Mouse (Mus musculus): ENCODE measurements around the gene Dixdc1. TPM values are rescaled to one million over a fixed set of nuclear protein-coding genes. Genes with fewer than 3 reads are reported as not detected.

Dixdc1 gene
- total and polyA plus RNA-seq, 3 experiments = 0.07 TPM; not detected in 2

GRCm38 (mm10) chr9:50752784-50753615 lies 13.7 kb upstream of the Dixdc1 start:
- H3K4me3 ChIP-seq (ENCODE audit: control insufficient read depth in 1 of 2, insufficient read depth in 1 of 2, low read depth in 2 of 2, low read length in 2 of 2) = no peak overlapping the region
- H3K9me3 ChIP-seq (replicated peaks; ENCODE audit: insufficient read depth, low read length) = no peaks in the 10 kb centered on the region
- no peak overlapping the region for H3K9ac ChIP-seq (ENCODE audit: control insufficient read depth, low read depth, low read length, poor library complexity, severe bottlenecking)
- no peaks in the 10 kb centered on the region for H3K36me3 ChIP-seq (ENCODE audit: control insufficient read depth in 1 of 2, insufficient read depth in 2 of 2, low read length in 2 of 2)
- peaks cover 3 to 7% of the 10 kb centered on the region in 2 experiments for H3K27me3 ChIP-seq (ENCODE audit: control insufficient read depth in 1 of 2, insufficient read depth in 2 of 2, low read length in 2 of 2)
- no peaks in the 10 kb centered on the region for H3K79me2 ChIP-seq (ENCODE audit: control insufficient read depth, insufficient read depth, low read length, poor library complexity)
- no peak for DNase-seq (ENCODE audit: low read depth, low spot score)
- no peaks in the 10 kb centered on the region for H3K4me1 ChIP-seq (ENCODE audit: control insufficient read depth in 1 of 2, insufficient read depth in 2 of 2, low read length in 2 of 2)
- no peak for TF ChIP-seq CHD1 (IDR thresholded peaks at IDR 0.05; ENCODE audit: low read depth, low read length)
- TF ChIP-seq ZNF384 (IDR thresholded peaks at IDR 0.05; ENCODE audit: low read depth, low read length) = no peak
- no peak overlapping the region for H3K27ac ChIP-seq (ENCODE audit: control insufficient read depth, low read depth, low read length)

GRCm38 (mm10) chr9:50752054-50752602 lies 12.8 kb upstream of the Dixdc1 start, which contains the start of gene Hspb2:
Hspb2 (minus strand) TSS chr9:50752354.
- DNase-seq (ENCODE audit: low read depth, low spot score) = no peak
- H3K4me1 ChIP-seq (ENCODE audit: control insufficient read depth in 1 of 2, insufficient read depth in 2 of 2, low read length in 2 of 2) = no peaks in the 10 kb centered on the region
- no peaks in the 10 kb centered on the region for H3K36me3 ChIP-seq (ENCODE audit: control insufficient read depth in 1 of 2, insufficient read depth in 2 of 2, low read length in 2 of 2)
- no peak within 1 kb of the TSS for H3K9ac ChIP-seq (ENCODE audit: control insufficient read depth, low read depth, low read length, poor library complexity, severe bottlenecking)
- TF ChIP-seq RCOR1 (IDR thresholded peaks at IDR 0.05; ENCODE audit: low read depth, low read length) = no peak
- no peak for TF ChIP-seq MEF2A (IDR thresholded peaks at IDR 0.05; ENCODE audit: extremely low read depth, insufficient replicate concordance, low read depth, low read length, poor library complexity, severe bottlenecking)
- no peak for TF ChIP-seq POLR2A (IDR thresholded peaks at IDR 0.05; ENCODE audit: control insufficient read depth in 1 of 2, insufficient read depth in 1 of 2, low read depth in 1 of 2, low read length in 2 of 2, poor library complexity in 1 of 2)
- TF ChIP-seq SMC3 (IDR thresholded peaks at IDR 0.05; ENCODE audit: low read depth, low read length) = no peak
- no peak for TF ChIP-seq MAZ (IDR thresholded peaks at IDR 0.05; ENCODE audit: low read depth, low read length)
- TF ChIP-seq POLR2AphosphoS2 (IDR thresholded peaks at IDR 0.05; ENCODE audit: low read length) = no peak
- no peak for TF ChIP-seq EP300 (IDR thresholded peaks at IDR 0.05; ENCODE audit: low read depth in 1 of 2, low read length in 2 of 2)
- TF ChIP-seq TCF12 (IDR thresholded peaks at IDR 0.05; ENCODE audit: low read depth, low read length) = no peak
- TF ChIP-seq TBP (IDR thresholded peaks at IDR 0.05; ENCODE audit: low read depth, low read length) = no peak
- no peak for TF ChIP-seq CTCF (IDR thresholded peaks at IDR 0.05 in 2 of 3, conservative IDR thresholded peaks at IDR 0.05 in 1 of 3; ENCODE audit: control insufficient read depth in 1 of 3, insufficient read depth in 1 of 3, low read depth in 2 of 3, low read length in 3 of 3, poor library complexity in 1 of 3, severe bottlenecking in 1 of 3)
- TF ChIP-seq CHD2 (IDR thresholded peaks at IDR 0.05; ENCODE audit: low read length) = no peak
- no peaks in the 10 kb centered on the region for H3K9me3 ChIP-seq (replicated peaks; ENCODE audit: insufficient read depth, low read length)
- peaks cover 3 to 8% of the 10 kb centered on the region in 2 experiments for H3K27me3 ChIP-seq (ENCODE audit: control insufficient read depth in 1 of 2, insufficient read depth in 2 of 2, low read length in 2 of 2)
- no peak within 1 kb of the TSS for H3K4me3 ChIP-seq (ENCODE audit: control insufficient read depth in 1 of 2, insufficient read depth in 1 of 2, low read depth in 2 of 2, low read length in 2 of 2)
- H3K27ac ChIP-seq (ENCODE audit: control insufficient read depth, low read depth, low read length) = no peak within 1 kb of the TSS
- H3K79me2 ChIP-seq (ENCODE audit: control insufficient read depth, insufficient read depth, low read length, poor library complexity) = no peaks in the 10 kb centered on the region

GRCm38 (mm10) chr9:50751323-50751722 lies 12.0 kb upstream of the Dixdc1 start, which contains the start of gene Cryab:
Cryab (plus strand) TSS chr9:50751325.
- Histone ChIP-seq H3K36me3 (ENCODE audit: control insufficient read depth in 1 of 2, insufficient read depth in 2 of 2, low read length in 2 of 2) (no peaks in the 10 kb centered on the region), H3K9me3 (replicated peaks; ENCODE audit: insufficient read depth, low read length) (no peaks in the 10 kb centered on the region), H3K79me2 (ENCODE audit: control insufficient read depth, insufficient read depth, low read length, poor library complexity) (no peaks in the 10 kb centered on the region), H3K4me3 (ENCODE audit: control insufficient read depth in 1 of 2, insufficient read depth in 1 of 2, low read depth in 2 of 2, low read length in 2 of 2) (no peak within 1 kb of the TSS), H3K4me1 (ENCODE audit: control insufficient read depth in 1 of 2, insufficient read depth in 2 of 2, low read length in 2 of 2) (no peaks in the 10 kb centered on the region), H3K27me3 (ENCODE audit: control insufficient read depth in 1 of 2, insufficient read depth in 2 of 2, low read length in 2 of 2) (peaks cover 3 to 9% of the 10 kb centered on the region in 2 experiments), H3K9ac (ENCODE audit: control insufficient read depth, low read depth, low read length, poor library complexity, severe bottlenecking) (no peak within 1 kb of the TSS), H3K27ac (ENCODE audit: control insufficient read depth, low read depth, low read length) (no peak within 1 kb of the TSS)
- TF ChIP-seq TAL1 (IDR thresholded peaks at IDR 0.05; ENCODE audit: low read length) = no peak
- TF ChIP-seq MYC (IDR thresholded peaks at IDR 0.05; ENCODE audit: low read depth, low read length) = no peak
- no peak for TF ChIP-seq RAD21 (IDR thresholded peaks at IDR 0.05; ENCODE audit: low read depth, low read length)
- TF ChIP-seq UBTF (IDR thresholded peaks at IDR 0.05; ENCODE audit: borderline replicate concordance, insufficient read depth, low read depth, low read length) = no peak
- TF ChIP-seq USF2 (IDR thresholded peaks at IDR 0.05; ENCODE audit: borderline replicate concordance in 1 of 2, insufficient read depth in 1 of 2, low read depth in 1 of 2, low read length in 2 of 2) = no peak
- no peak for TF ChIP-seq USF1 (IDR thresholded peaks at IDR 0.05; ENCODE audit: low read depth, low read length)
- no peak for DNase-seq (ENCODE audit: low read depth, low spot score)
